Comparison of ENCODE assay signal across 19 mouse cellular contexts in the genomic region with DNA sequence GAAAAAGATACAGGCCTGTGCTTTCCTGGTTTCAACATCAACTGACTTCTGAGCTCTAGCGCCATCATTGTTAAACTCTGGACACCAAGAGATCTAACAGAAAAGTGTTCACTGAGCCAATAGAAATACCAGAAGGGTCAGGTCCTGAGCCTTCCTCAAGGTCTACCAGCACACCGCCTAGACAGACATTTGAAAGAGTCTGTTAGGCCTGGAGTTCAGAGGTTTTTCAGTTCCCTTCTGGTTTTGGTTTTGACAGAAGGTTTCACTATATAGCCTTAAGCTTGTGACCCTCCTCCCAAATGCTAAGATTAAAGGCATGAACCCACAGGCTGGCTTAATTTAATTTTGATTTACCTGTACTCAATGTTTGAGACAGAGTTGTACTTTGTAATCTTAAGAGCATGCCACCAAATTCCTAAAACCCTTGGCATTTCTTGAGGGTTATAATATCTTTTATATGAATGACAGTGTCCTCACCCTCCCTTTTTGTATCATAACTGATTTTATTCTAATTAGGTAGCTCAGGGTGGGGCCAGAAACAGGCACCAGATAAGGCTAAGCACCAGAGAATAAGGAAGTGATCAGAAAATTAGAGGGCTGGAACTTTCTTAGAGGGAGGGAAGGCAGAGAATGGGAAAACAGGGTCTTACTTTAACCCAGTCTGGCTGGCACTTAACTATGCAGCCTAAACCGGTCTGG. TPM values are rescaled to one million over a fixed set of nuclear protein-coding genes. Genes with fewer than 3 reads are reported as not detected.
DNase-seq lines count a peak whose midpoint lies in the region; ATAC-seq and TF ChIP-seq lines count a peak whose summit lies in the region.
"Had no signal": no experiment of that assay in that cellular context is flagged by ENCODE, and none has a peak within 500 bp of the region (broad histone marks: within the 10 kb centered on the region; RNA-seq: fewer than 3 reads in every experiment).

No protein-coding gene starts in this region.

- no peaks in the 10 kb centered on the region for H3K27me3 ChIP-seq in liver, embryonic 11.5 days (replicated peaks; ENCODE audit: control insufficient read depth, insufficient read depth, low read length)
- no peaks in the 10 kb centered on the region for H3K27me3 ChIP-seq in liver, postnatal 0 days (ENCODE audit: insufficient read depth, low read length)
- H3K27me3 ChIP-seq in liver, embryonic 16.5 days (ENCODE audit: control insufficient read depth, insufficient read depth, low read depth, low read length) = no peaks in the 10 kb centered on the region
- H3K27me3 ChIP-seq: embryonic facial prominence, embryonic 12.5 days; heart, embryonic 15.5 days; hindbrain, embryonic 13.5 days; liver, embryonic 15.5 days; midbrain, embryonic 12.5 days had no signal

- peaks cover 8% of the 10 kb centered on the region; the same call in 1 of the 2 replicates for H3K4me1 ChIP-seq in liver, embryonic 11.5 days (replicated peaks; ENCODE audit: control insufficient read depth, insufficient read depth, low read length)
- peaks cover 12% of the 10 kb centered on the region; the same call in 1 of the 2 replicates for H3K4me1 ChIP-seq in liver, postnatal 0 days (ENCODE audit: insufficient read depth)
- H3K4me1 ChIP-seq in liver, embryonic 16.5 days (ENCODE audit: control insufficient read depth, low read depth, low read length) = peaks cover 10% of the 10 kb centered on the region

- no peaks in the 10 kb centered on the region for H3K9me3 ChIP-seq in liver, embryonic 11.5 days (ENCODE audit: control insufficient read depth, low read length)
- no peaks in the 10 kb centered on the region for H3K9me3 ChIP-seq in liver, postnatal 0 days (ENCODE audit: low read length)
- no peaks in the 10 kb centered on the region for H3K9me3 ChIP-seq in liver, embryonic 16.5 days (replicated peaks; ENCODE audit: control insufficient read depth, low read length)
- H3K9me3 ChIP-seq: embryonic facial prominence, embryonic 12.5 days; heart, embryonic 15.5 days; hindbrain, embryonic 13.5 days; liver, embryonic 15.5 days; midbrain, embryonic 12.5 days had no signal

- no peaks in the 10 kb centered on the region for H3K36me3 ChIP-seq in liver, embryonic 11.5 days (ENCODE audit: control insufficient read depth, insufficient read depth, low read length)
- H3K36me3 ChIP-seq in liver, postnatal 0 days (replicated peaks; ENCODE audit: insufficient read depth, low read length) = no peaks in the 10 kb centered on the region
- H3K36me3 ChIP-seq in liver, embryonic 16.5 days (ENCODE audit: control insufficient read depth, insufficient read depth) = no peaks in the 10 kb centered on the region
- H3K36me3 ChIP-seq: embryonic facial prominence, embryonic 12.5 days; heart, embryonic 15.5 days; hindbrain, embryonic 13.5 days; liver, embryonic 15.5 days; midbrain, embryonic 12.5 days had no signal

- H3K9ac ChIP-seq in liver, embryonic 11.5 days (ENCODE audit: low read depth, low read length) = no peak overlapping the region
- no peak overlapping the region for H3K9ac ChIP-seq in liver, postnatal 0 days (replicated peaks)
- no peak overlapping the region for H3K9ac ChIP-seq in liver, embryonic 16.5 days (ENCODE audit: low read depth, low read length)
- H3K9ac ChIP-seq: embryonic facial prominence, embryonic 12.5 days; heart, embryonic 15.5 days; hindbrain, embryonic 13.5 days; liver, embryonic 15.5 days; midbrain, embryonic 12.5 days had no signal

- no peak for TF ChIP-seq EP300 in liver, postnatal 0 days (IDR thresholded peaks at IDR 0.05; ENCODE audit: low read depth)

- no peak overlapping the region for H3K4me3 ChIP-seq in liver, embryonic 11.5 days (ENCODE audit: low read depth, low read length)
- no peak overlapping the region for H3K4me3 ChIP-seq in liver, postnatal 0 days (ENCODE audit: low read depth, low read length)
- H3K4me3 ChIP-seq in liver, embryonic 16.5 days (ENCODE audit: low read depth, low read length) = no peak overlapping the region
- H3K4me3 ChIP-seq: embryonic facial prominence, embryonic 12.5 days; heart, embryonic 15.5 days; hindbrain, embryonic 13.5 days; liver, embryonic 15.5 days; midbrain, embryonic 12.5 days had no signal

- WGBS in liver, embryonic 11.5 days = 73% methylated on average over 3 of the region's 3 CpGs
- WGBS in liver, postnatal 0 days (ENCODE audit: insufficient replicate concordance) = 70% methylated on average over 3 of the region's 3 CpGs
- 64% methylated on average over 3 of the region's 3 CpGs for WGBS in liver, embryonic 16.5 days (ENCODE audit: insufficient replicate concordance)

- no peak for DNase-seq in liver, embryonic 11.5 days (ENCODE audit: low spot score)
- no peak for DNase-seq in liver, postnatal 0 days
- DNase-seq in cerebellum, adult 11 months = no peak
- DNase-seq in adrenal gland, adult 8-10 months = no peak
- DNase-seq in embryo, embryonic 9.5 days (ENCODE audit: extremely low spot score) = no peak
- DNase-seq: adrenal gland, postnatal 10 days; cerebellum, adult 9-10 months; heart, postnatal 36 days; kidney, adult 8-10 months; kidney, postnatal 14 days; lung, postnatal 10 days; thymus, postnatal 14 days had no signal

- TF ChIP-seq CTCF in liver, postnatal 0 days (IDR thresholded peaks at IDR 0.05; ENCODE audit: low read depth) = no peak

- no peak overlapping the region for H3K27ac ChIP-seq in liver, embryonic 11.5 days (ENCODE audit: low read depth, low read length)
- H3K27ac ChIP-seq in liver, postnatal 0 days (ENCODE audit: low read depth) = no peak overlapping the region
- no peak overlapping the region for H3K27ac ChIP-seq in liver, embryonic 16.5 days (ENCODE audit: low read length)
- H3K27ac ChIP-seq: embryonic facial prominence, embryonic 12.5 days; heart, embryonic 15.5 days; hindbrain, embryonic 13.5 days; liver, embryonic 15.5 days; midbrain, embryonic 12.5 days had no signal

- peak; percentile 60 for ATAC-seq in liver, embryonic 11.5 days (replicated peaks; ENCODE audit: low FRiP score)
- ATAC-seq in liver, postnatal 0 days = no peak
- ATAC-seq in granulocyte monocyte progenitor cell, adult 5-6 weeks (replicated peaks; ENCODE audit: poor library complexity, severe bottlenecking) = 0 out of 2 replicates have a peak, but pooled peaks have one; percentile 23
- peak; percentile 50; the same call in 1 of the 2 replicates for ATAC-seq in liver, embryonic 16.5 days (ENCODE audit: low read depth)

- H3K4me2 ChIP-seq in liver, embryonic 11.5 days = peak overlapping the region; percentile 14; the same call in 1 of the 2 replicates
- no peak overlapping the region for H3K4me2 ChIP-seq in liver, postnatal 0 days (ENCODE audit: low read depth, low read length)
- H3K4me2 ChIP-seq in liver, embryonic 16.5 days (ENCODE audit: low read depth, low read length) = no peak overlapping the region
- H3K4me2 ChIP-seq: embryonic facial prominence, embryonic 12.5 days; heart, embryonic 15.5 days; hindbrain, embryonic 13.5 days; liver, embryonic 15.5 days; midbrain, embryonic 12.5 days had no signal

RNA-seq across cellular contexts. Expression of gene Pank1, which starts 4.4 kb away (rescaled TPM):
- 7.8 and 8.7 TPM in 2 replicates for polyA plus RNA-seq in liver, embryonic 11.5 days (2014; fragmentation: Nextera tagmentation; extraction: Ambion mirVana)
- 44.5 and 48.4 TPM in 2 replicates for polyA plus RNA-seq in liver, postnatal 0 days (2015; fragmentation: Nextera tagmentation; extraction: Ambion mirVana)
- total RNA-seq in granulocyte monocyte progenitor cell, adult 5-6 weeks (2014; fragmentation: Nextera tagmentation) = 9.9 and 15.1 TPM in 2 replicates
- total RNA-seq in granulocyte monocyte progenitor cell, adult 5-6 weeks (2017) = 4.7 and 7.1 TPM in 2 replicates
- polyA plus RNA-seq in liver, embryonic 16.5 days (2015; fragmentation: Nextera tagmentation; extraction: Ambion mirVana) = 10.0 and 10.7 TPM in 2 replicates
- total RNA-seq in adrenal gland, adult 8-10 months (2022) = 10 to 100 TPM; 39.0 to 70.9 (median 46.7) TPM

RNA-seq across cellular contexts. Expression of gene Kif20b, which starts 38.5 kb away (rescaled TPM):
- 54.8 and 55.0 TPM in 2 replicates for polyA plus RNA-seq in liver, embryonic 11.5 days (2014; fragmentation: Nextera tagmentation; extraction: Ambion mirVana)
- polyA plus RNA-seq in liver, postnatal 0 days (2015; fragmentation: Nextera tagmentation; extraction: Ambion mirVana) = 13.9 and 18.0 TPM in 2 replicates
- total RNA-seq in granulocyte monocyte progenitor cell, adult 5-6 weeks (2014; fragmentation: Nextera tagmentation) = 50.7 and 77.6 TPM in 2 replicates
- 114 and 140 TPM in 2 replicates for total RNA-seq in granulocyte monocyte progenitor cell, adult 5-6 weeks (2017)
- 27.6 and 30.3 TPM in 2 replicates for polyA plus RNA-seq in liver, embryonic 16.5 days (2015; fragmentation: Nextera tagmentation; extraction: Ambion mirVana)
- total RNA-seq in adrenal gland, adult 8-10 months (2022) = 1 to 10 TPM; 2.0 to 3.5 (median 2.6) TPM
